Mouse (Mus musculus): ENCODE data around the gene Gm20741.

Gene Gm20741

GRCm38 (mm10) chr16:88811827-88812226, at the start of gene Gm20741:
Gene Gm20741 (minus strand): TSS chr16:88812220.
- DNase-seq, result no peak

DNA sequence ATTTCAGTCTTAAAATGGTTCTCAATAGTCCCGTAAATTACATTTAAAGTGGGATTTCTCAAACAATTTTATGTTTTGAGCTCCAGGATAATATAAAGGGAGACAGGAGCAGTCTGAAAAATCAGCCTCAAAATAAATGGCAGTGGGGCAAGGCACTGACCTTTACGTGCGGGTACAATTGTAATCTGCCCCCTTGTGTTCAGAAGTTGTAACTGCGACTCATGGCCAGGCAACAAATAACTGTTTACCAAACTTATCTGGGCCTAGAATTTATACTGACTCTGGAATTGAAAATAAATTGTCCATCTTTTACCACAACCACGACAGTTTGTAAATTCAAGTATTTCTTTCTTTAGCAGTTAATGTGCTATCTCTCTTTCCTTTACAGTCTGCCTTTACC, 39.4 kb upstream of the Gm20741 start:
- DNase-seq, result peak in 1 of 2 experiments; percentile 3

DNA sequence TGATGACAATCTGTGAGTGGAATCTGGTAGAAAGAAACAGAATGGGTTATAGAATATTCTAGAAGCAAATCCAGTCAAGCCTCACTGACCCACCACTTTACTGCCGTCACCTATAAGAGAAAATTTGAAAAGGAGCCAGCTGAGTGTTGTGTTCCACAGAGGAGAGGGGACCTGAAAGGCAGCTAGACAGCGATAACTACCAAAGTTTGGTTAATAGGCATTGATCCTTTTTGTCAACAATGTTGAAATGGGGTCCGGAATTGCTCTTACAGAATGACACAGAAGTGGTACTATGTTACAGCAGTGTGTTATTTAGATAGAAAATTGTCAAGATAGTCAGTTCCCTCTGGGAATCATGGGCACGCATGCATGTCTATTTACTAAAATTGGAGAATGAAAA, 36.5 kb upstream of the Gm20741 start:
- DNase-seq, result no peak

DNA sequence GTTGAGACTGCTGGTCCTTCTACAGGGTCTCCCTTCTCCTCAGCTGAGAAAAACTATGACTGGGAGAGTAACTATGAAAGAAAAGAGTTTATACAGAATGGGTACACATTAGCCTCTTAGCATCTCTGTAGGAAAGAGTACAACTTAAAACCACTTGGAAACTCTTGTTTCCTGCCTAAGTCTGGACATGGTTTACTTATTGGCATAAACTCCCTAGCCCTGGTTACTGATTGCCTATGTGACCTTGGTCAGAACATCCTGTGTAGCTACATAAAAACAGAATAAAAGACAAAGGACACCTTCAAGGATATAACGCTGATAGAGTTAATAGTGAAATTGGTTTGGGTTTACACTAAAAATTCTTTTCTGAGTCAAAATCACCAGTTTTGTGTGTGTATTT, 35.3 kb upstream of the Gm20741 start:
- DNase-seq, result no peak

- no peak for DNase-seq
Observed at GRCm38 (mm10) chr16:88826978-88827377, 15.0 kb upstream of the Gm20741 start.

GRCm38 (mm10) chr16:88826095-88826652, 14.2 kb upstream of the Gm20741 start, which contains the start of gene Krtap14:
Gene Krtap14 (minus strand): TSS chr16:88826145.
- no peak for DNase-seq

DNA sequence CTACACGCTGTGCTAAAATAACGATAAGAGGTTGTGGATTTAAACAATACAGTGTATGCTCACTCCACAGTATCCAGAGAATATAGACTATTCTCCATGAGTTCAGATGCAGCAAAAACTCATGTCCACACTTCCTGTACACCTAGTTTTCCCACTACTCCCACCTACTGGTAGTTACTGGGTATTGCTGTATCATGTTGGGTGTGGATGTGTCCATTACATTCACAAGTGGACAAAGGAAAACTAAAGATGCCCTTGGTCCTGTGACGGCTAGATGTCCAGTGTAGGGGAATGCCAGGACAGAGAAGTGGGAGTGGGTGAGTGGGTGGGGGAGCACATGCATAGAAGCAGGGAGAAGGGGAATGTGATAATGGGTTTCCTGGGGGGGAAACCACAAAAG, 11.7 kb upstream of the Gm20741 start:
- no peak for DNase-seq

DNA sequence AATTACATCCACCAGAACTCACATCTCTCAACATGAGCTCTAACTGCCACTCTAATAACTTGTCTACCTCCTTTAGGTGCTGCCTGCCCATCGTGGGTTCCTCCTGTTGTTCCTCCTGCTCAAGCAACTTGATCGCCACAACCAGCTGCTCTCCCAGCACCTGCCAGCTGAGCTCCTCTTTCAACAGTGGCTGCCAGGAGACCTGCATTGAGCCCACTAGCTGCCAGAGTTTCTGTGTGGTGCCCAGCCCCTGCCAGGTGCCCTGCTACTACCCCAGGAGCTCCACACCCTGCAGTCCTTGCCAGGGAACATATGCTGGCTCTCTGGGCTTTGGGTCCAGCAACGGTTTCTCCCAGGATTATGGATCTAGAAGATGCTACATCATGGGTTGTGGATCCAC, 8.0 kb upstream of the Gm20741 start, which contains the start of gene Krtap15:
Gene Krtap15, plus strand, starts transcription at position 150 of the 400 bp plus-strand sequence.
- DNase-seq, result no peak

GRCm38 (mm10) chr16:88786786-88787185, 25.2 kb downstream of the Gm20741 start:
- DNase-seq, result no peak

GRCm38 (mm10) chr16:88777596-88777995, 34.4 kb downstream of the Gm20741 start, which contains the start of gene Gm5965:
Gene Gm5965 (plus strand): TSS chr16:88777896.
- no peak for DNase-seq

- no peak for DNase-seq
Observed at GRCm38 (mm10) chr16:88774106-88774505, 37.9 kb downstream of the Gm20741 start, which contains the start of gene 2310057N15Rik. Gene 2310057N15Rik (minus strand): TSS chr16:88774206.

Measured in B cell, adult 2 months (primary cell).